Mouse (Mus musculus) myocyte (in vitro differentiated cells): ENCODE results near the gene Gm10277. TPM values are rescaled to one million over a fixed set of nuclear protein-coding genes. Genes with fewer than 3 reads are reported as not detected.
A peak's percentile ranks its signal among the peaks of the same experiment; 100 is the strongest.

ENCODE experiments used
- H3K27me3 ChIP-seq: one replicate; pipeline ENCODE4 v1.6.1; 2011; ENCODE audit not compliant: control insufficient read depth, insufficient read depth, insufficient read length
- H3K36me3 ChIP-seq: one replicate; pipeline ENCODE4 v1.6.1; 2011; ENCODE audit not compliant: control insufficient read depth, insufficient read depth
- H3K4me2 ChIP-seq: one replicate; pipeline ENCODE4 v1.6.1; 2011; ENCODE audit warnings: low read depth, control low read depth
- H3K4me3 ChIP-seq: one replicate; pipeline ENCODE4 v1.5.1; 2011; ENCODE audit warnings: mild to moderate bottlenecking, control low read depth, moderate library complexity
- H3K79me2 ChIP-seq: one replicate; pipeline ENCODE4 v1.6.1; 2011; ENCODE audit not compliant: control insufficient read depth, insufficient read depth
- H3ac ChIP-seq: one replicate; pipeline ENCODE4 v1.6.1; 2011; ENCODE audit not compliant: control insufficient read depth, insufficient read length
- CEBPB ChIP-seq: IDR thresholded peaks from 2 replicates; pipeline ENCODE4 v1.6.1; 2011; ENCODE audit warnings: mild to moderate bottlenecking, moderate library complexity; ENCODE audit not compliant: poor library complexity, insufficient read depth, severe bottlenecking
- E2F4 ChIP-seq: IDR thresholded peaks from one replicate; pipeline ENCODE4 v1.6.1; 2011; ENCODE audit warnings: mild to moderate bottlenecking, control low read depth, moderate library complexity; ENCODE audit not compliant: insufficient read depth
- MAX ChIP-seq: IDR thresholded peaks from one replicate; pipeline ENCODE4 v1.6.1; 2011; ENCODE audit warnings: low read depth, mild to moderate bottlenecking, control low read depth
- MYOD1 ChIP-seq, 3 experiments: IDR thresholded peaks; one replicate each; pipeline ENCODE4 v1.6.1; 2011; ENCODE audit warnings: control low read depth in 2 of 3, low read depth in 2 of 3, mild to moderate bottlenecking in 2 of 3, moderate library complexity in 1 of 3; ENCODE audit not compliant: insufficient read length in 2 of 3, control insufficient read depth in 1 of 3
- MYOG ChIP-seq, 3 experiments: IDR thresholded peaks; one replicate each; pipeline ENCODE4 v1.6.1; 2011; ENCODE audit warnings: control low read depth in 2 of 3, low read depth in 2 of 3, mild to moderate bottlenecking in 2 of 3; ENCODE audit not compliant: insufficient read length in 2 of 3, control insufficient read depth in 1 of 3, insufficient read depth in 1 of 3
- POLR2A ChIP-seq: IDR thresholded peaks from one replicate; pipeline ENCODE4 v1.6.1; 2011; ENCODE audit warnings: low read depth, mild to moderate bottlenecking, control low read depth, moderate library complexity; ENCODE audit not compliant: insufficient read length
- POLR2AphosphoS2 ChIP-seq: IDR thresholded peaks from one replicate; pipeline ENCODE4 v1.6.1; 2011; ENCODE audit warnings: low read depth, control low read depth; ENCODE audit not compliant: insufficient read length
- REST ChIP-seq: IDR thresholded peaks from one replicate; pipeline ENCODE4 v1.6.1; 2011; ENCODE audit warnings: mild to moderate bottlenecking, control low read depth, moderate library complexity; ENCODE audit not compliant: insufficient read depth, insufficient read length
- SRF ChIP-seq: IDR thresholded peaks from one replicate; pipeline ENCODE4 v1.6.1; 2011; ENCODE audit warnings: low read depth; ENCODE audit not compliant: control insufficient read depth, insufficient read length
- TCF12 ChIP-seq: IDR thresholded peaks from one replicate; pipeline ENCODE4 v1.6.1; 2011; ENCODE audit warnings: mild to moderate bottlenecking, control low read depth; ENCODE audit not compliant: poor library complexity, insufficient read depth, severe bottlenecking
- TCF3 ChIP-seq: IDR thresholded peaks from one replicate; pipeline ENCODE4 v1.6.1; 2011; ENCODE audit warnings: low read depth, control low read depth; ENCODE audit not compliant: insufficient read length
- USF1 ChIP-seq: IDR thresholded peaks from one replicate; pipeline ENCODE4 v1.6.1; 2011; ENCODE audit warnings: low read depth, mild to moderate bottlenecking, control low read depth, moderate library complexity
- polyA plus RNA-seq: library from polyadenylated mRNA; unstranded; fragments of >200 nt; fragmentation: generic; extraction: Trizol; gene quantifications from one replicate; pipeline ENCODE4 v1.2.1, GENCODE M21; 2012; ENCODE audit warnings: missing spikeins

Gm10277 gene
- polyA plus RNA-seq, 1 experiment, result 0.07 TPM

DNA sequence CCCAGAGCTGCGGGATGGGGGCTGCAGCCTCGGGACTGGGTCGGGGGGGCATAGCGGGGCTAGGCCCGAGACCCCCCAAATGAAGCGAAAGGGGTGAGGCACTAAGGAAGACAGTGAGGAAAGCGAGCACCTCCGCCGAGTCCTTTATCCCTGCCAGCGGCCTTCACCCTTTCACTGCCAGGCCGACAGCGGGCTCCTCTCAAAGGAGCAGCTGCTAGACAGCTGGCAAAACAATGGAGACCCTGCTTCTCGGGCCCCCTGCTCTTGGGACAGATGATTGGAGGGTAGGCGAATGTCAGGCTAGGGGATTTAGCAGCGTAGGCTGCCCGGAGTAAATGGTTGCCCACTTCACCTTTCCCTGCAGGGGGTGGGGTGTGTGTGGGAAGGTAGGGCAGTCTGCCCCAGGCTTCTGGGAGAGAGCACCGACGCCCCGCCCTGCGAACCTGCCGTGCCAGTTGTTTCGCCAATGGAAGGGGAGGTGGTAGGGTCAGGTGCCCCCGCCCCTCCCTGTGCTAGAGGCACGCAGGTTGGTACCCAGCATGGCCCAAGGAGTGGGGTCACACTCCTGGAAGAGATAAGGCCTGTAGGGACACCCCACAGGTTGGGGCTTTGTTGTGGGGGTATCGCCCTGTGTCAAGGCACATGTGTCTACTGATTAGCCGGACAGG is 23.7 kb downstream of the Gm10277 start:
- Histone ChIP-seq H3K4me3 (peak overlapping the region; percentile 39), H3K4me2 (peak overlapping the region; percentile 87), H3K36me3 (no peaks in the 10 kb centered on the region), H3K27me3 (no peaks in the 10 kb centered on the region), H3K79me2 (peaks cover 36% of the 10 kb centered on the region), H3ac (peak overlapping the region; percentile 83)
- TF ChIP-seq POLR2A, result no peak
- TF ChIP-seq MAX, result no peak
- no peak for TF ChIP-seq SRF
- TF ChIP-seq MYOG (IDR thresholded peaks at IDR 0.05; ENCODE audit: control insufficient read depth in 1 of 3, insufficient read depth in 1 of 3, insufficient read length in 2 of 3, low read depth in 2 of 3), result peak in 1 of 3 experiments; percentile 74
- no peak for TF ChIP-seq CEBPB
- TF ChIP-seq TCF12, result no peak
- TF ChIP-seq REST, result no peak
- TF ChIP-seq MYOD1 (IDR thresholded peaks at IDR 0.05; ENCODE audit: control insufficient read depth in 1 of 3, insufficient read length in 2 of 3, low read depth in 2 of 3), result peak in 2 of 3 experiments; percentile 64 to 65
- TF ChIP-seq POLR2AphosphoS2, result no peak

DNA sequence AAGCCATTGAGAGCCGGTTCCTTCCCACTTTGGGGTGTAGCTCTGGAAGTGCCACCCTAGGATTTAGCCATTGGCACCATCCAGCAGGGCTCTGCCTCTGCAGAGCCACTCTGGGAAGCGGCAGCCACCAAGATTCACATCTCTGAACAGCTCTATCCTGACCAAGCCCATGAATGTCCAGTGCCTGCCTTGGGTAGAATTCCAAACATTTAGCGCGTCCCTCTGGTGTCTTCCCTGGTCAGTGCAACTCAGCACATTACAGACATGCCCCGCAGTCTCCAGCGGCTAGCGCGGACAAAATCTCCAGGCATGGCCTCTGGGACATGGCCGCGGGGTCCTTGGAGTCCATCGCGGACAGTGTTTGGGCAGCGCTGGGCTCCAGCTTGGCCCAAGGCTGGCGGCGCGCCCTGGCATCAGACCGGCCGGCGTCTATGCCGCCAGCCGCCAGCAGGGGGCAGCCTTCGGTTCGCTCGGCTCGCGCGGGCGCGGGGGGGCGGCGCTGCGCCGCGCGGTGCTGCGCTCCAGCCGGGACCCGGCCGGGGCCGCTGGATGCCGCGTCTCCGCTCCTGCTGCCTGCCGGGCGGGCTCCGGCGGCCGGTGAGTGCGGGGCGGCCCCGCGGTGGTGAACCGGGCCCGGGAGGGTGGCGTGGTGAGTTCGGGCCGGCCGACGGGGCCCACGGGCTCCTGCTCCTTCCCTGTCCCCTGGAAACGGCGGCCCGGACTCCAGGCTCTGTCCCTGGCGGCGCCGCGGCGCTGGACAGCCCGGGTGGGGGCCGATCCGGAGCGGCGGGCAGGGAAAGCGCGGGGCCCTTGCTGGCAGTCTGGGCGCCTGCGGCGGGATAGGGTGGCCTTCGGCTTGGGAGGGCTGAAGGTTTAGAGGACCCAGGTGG is 24.5 kb downstream of the Gm10277 start, which contains the start of gene Myo18a:
Gene Myo18a, plus strand, starts transcription at position 464 of the 890 bp plus-strand sequence.
- Histone ChIP-seq H3K36me3 (no peaks in the 10 kb centered on the region), H3K4me3 (peak within 1 kb of the TSS; percentile 39), H3K79me2 (peaks cover 33% of the 10 kb centered on the region), H3ac (peak within 1 kb of the TSS; percentile 83), H3K27me3 (no peaks in the 10 kb centered on the region), H3K4me2 (peak within 1 kb of the TSS; percentile 87)
- peak; percentile 84 for TF ChIP-seq POLR2A
- peak; percentile 47 for TF ChIP-seq POLR2AphosphoS2
- TF ChIP-seq MYOD1 (IDR thresholded peaks at IDR 0.05; ENCODE audit: control insufficient read depth in 1 of 3, insufficient read length in 2 of 3, low read depth in 2 of 3), result peak in 1 of 3 experiments; percentile 32
- no peak for TF ChIP-seq REST
- TF ChIP-seq E2F4, result no peak
- no peak for TF ChIP-seq CEBPB
- TF ChIP-seq MAX, result no peak
- peak in 1 of 3 experiments; percentile 34 for TF ChIP-seq MYOG (IDR thresholded peaks at IDR 0.05; ENCODE audit: control insufficient read depth in 1 of 3, insufficient read depth in 1 of 3, insufficient read length in 2 of 3, low read depth in 2 of 3)
- no peak for TF ChIP-seq USF1
- no peak for TF ChIP-seq SRF
- no peak for TF ChIP-seq TCF3
- TF ChIP-seq TCF12, result no peak

DNA sequence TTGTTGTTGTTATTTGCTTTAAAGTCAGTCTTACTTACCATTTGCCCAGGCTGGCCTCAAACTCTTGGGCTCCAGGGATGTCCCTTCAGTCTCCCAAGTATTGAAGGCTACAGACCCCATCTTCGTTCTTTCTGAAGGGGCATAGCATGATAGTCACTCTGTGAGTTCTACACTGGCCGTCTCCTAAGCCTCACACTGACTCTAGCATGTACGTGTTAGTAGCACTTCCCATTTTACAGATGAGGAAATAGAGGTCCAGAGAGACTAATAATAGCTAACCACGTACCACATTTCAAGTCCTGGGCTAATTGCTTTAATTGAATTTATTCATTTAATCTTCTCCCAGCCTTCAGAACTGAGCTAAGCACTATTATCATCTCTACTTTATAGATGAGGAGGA is 27.5 kb downstream of the Gm10277 start:
- no peak for TF ChIP-seq MYOD1 (IDR thresholded peaks at IDR 0.05; ENCODE audit: control insufficient read depth in 1 of 3, insufficient read length in 2 of 3, low read depth in 2 of 3)
- no peak for TF ChIP-seq MYOG (IDR thresholded peaks at IDR 0.05; ENCODE audit: control insufficient read depth in 1 of 3, insufficient read depth in 1 of 3, insufficient read length in 2 of 3, low read depth in 2 of 3)
- no peak for TF ChIP-seq USF1
- TF ChIP-seq SRF, result no peak
- no peak for TF ChIP-seq E2F4
- no peak for TF ChIP-seq POLR2AphosphoS2
- TF ChIP-seq MAX, result no peak
- TF ChIP-seq TCF12, result no peak
- no peak for TF ChIP-seq TCF3
- no peak for TF ChIP-seq POLR2A
- TF ChIP-seq CEBPB, result no peak
- no peak for TF ChIP-seq REST

DNA sequence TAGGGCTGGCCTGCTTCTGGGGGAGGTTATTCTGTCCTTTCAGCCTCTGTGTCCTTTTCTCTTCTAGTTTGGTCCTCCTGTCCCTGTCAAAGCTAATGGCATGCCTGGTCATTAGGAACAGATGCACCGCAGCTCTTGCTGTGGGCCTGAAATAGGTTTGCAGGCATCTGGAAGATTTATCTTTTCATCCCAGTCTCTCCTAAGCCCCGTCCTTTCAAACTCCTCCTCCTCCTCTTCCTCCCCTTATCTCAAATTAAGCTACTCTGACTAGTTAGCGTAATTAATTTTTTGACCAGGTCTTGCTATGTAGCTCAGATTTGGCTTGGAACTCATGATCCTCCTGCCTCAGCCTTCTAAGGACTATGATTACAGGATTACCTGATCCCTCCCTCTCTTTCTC is 34.1 kb downstream of the Gm10277 start:
- Histone ChIP-seq H3K27me3 (peaks cover 5% of the 10 kb centered on the region), H3K36me3 (no peaks in the 10 kb centered on the region), H3K79me2 (no peaks in the 10 kb centered on the region), H3K4me2 (no peak overlapping the region), H3K4me3 (no peak overlapping the region), H3ac (no peak overlapping the region)
- no peak for TF ChIP-seq SRF
- TF ChIP-seq E2F4, result no peak
- no peak for TF ChIP-seq MYOD1 (IDR thresholded peaks at IDR 0.05; ENCODE audit: control insufficient read depth in 1 of 3, insufficient read length in 2 of 3, low read depth in 2 of 3)
- no peak for TF ChIP-seq MAX
- TF ChIP-seq POLR2A, result no peak
- no peak for TF ChIP-seq CEBPB
- no peak for TF ChIP-seq MYOG (IDR thresholded peaks at IDR 0.05; ENCODE audit: control insufficient read depth in 1 of 3, insufficient read depth in 1 of 3, insufficient read length in 2 of 3, low read depth in 2 of 3)
- TF ChIP-seq POLR2AphosphoS2, result no peak
- TF ChIP-seq REST, result no peak
- TF ChIP-seq TCF3, result no peak
- TF ChIP-seq TCF12, result no peak
- TF ChIP-seq USF1, result no peak

More for the DNA sequence above, 27.5 kb downstream of the Gm10277 start:
- no peak overlapping the region for H3ac ChIP-seq
- no peaks in the 10 kb centered on the region for H3K27me3 ChIP-seq
- H3K79me2 ChIP-seq, result peaks cover 15% of the 10 kb centered on the region
- H3K4me2 ChIP-seq, result no peak overlapping the region
- no peaks in the 10 kb centered on the region for H3K36me3 ChIP-seq
- no peak overlapping the region for H3K4me3 ChIP-seq
